Mouse (Mus musculus) gastrocnemius, postnatal 14 days (tissue): ENCODE measurements at regions not wholly inside any gene's neighbourhood (a gene's known extent, or its start where the extent isn't known, plus 50 kb on each side); places are given as distances from the start of the nearest gene placed in this dataset.
"Not testable (repeated sequence)": the region's sequence is repeated elsewhere in the genome, so short reads cannot be mapped to it uniquely, and the experiment has no call there.

Source experiments
- DNase-seq: peaks from one replicate; pipeline ENCODE4 v3.0.0; 2021; ENCODE audit warnings: mixed read lengths
- intact Hi-C: fragments of 180-260 bp; cut with DNase I; formaldehyde crosslinking; loops from one replicate; pipeline ENCODE4 v1.15.1; 2025; ENCODE audit warnings: low total_unique reads

DNA sequence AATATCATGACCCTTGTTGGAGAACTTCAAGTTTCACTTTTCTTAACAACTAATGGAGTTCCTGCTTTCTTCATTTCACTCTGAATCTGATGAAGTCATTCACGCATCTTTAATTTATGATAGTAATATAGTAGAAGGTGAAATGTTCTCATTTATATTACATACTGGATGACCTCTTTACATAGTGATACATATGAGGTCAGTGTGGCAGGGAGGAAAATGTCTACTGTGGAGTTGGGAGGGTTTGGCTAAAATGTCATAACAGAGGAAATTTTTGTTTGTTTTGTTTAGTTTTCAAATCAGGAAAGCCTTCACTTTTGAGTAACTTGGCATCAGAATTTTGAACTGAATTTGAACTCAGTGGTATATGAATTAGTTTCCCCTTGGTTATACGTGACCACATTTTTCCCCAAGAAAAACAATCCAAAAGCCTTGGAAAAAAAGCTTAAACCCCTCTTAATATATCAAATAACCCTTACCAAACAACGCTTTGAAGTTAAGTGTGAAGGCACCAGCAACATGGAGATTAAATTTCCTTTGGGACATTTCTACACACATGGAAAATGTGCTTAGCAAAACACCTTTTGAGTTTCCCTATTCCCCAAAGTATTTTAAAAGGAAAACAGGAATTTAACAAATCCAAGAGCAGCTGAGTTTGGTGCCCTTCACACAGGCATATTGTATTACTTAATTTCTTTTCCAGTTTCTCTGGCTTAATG is 377.6 kb upstream of the Nrsn1 start:
- intact Hi-C loops: no loop called here
- no peak for DNase-seq

DNA sequence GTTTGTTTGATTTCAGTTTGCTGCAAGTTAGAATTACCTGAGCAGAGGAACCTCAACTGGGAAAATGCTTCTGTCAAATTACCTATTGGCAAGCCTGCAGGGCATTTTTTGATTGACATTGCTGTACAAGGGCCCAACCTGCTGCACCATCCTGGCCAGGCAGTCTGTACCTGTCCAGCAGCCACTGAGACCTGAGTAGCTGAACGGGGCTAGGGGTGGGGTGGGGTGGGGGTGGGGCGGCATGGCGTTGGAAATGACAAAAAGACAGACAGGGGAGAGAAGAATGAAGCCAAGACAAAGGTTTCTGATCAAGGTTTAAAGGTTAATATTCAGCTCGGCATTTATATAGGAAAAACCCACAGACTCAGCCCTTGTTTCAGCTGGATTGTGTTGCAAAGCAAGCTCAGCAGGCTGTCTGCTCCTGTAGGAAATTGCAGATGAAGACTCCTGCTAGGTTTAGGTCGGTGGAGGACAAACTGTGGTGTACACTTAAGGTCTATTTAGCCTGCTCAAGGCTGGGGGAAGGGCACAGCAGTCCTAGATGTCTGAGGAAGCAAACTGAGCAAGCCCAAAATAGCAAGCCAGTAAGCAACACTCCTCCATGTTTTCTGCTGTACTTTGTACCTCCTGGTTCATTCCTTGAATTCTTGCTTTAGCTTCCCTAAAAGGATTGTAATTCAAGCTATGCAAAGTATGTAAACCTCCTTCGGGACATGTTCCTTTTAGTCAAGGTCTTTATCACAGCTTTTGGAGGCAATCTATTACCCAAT is 369.4 kb upstream of the Nrsn1 start:
- intact Hi-C loops: no loop called here
- DNase-seq: no peak

- peak; percentile 65 for DNase-seq
- intact Hi-C loops: no loop called here
Measured at GRCm38 (mm10) chr13:25629466-25629865, 359.2 kb upstream of the Nrsn1 start.

- intact Hi-C loops: no loop called here
- DNase-seq: no peak
Measured at GRCm38 (mm10) chr13:25617578-25617977, 347.3 kb upstream of the Nrsn1 start.

DNA sequence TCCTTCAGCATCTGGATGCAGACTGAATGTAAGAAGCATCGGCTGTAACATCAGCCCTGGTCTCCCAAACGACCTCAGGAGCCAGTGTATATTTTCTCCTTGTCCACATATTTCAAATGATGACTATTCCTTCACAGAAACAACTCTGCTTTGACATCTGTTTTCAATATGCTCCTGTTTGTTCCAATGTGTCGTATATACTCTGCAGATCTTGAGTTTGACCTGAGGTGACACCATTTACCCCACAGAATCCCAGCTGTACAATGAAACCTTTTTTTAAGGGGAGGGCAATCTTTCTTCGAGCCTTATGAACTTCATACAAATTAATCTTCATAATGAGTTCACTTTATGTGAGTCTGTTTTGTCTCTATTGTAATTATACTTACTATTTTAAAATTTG is 341.7 kb upstream of the Nrsn1 start:
- DNase-seq: no peak
- intact Hi-C loops: no loop called here

- no peak for DNase-seq
- intact Hi-C loops: no loop called here
Measured at GRCm38 (mm10) chr13:25609641-25610040, 339.3 kb upstream of the Nrsn1 start.

- intact Hi-C loops: no loop called here
- no peak for DNase-seq
Measured at GRCm38 (mm10) chr13:25609241-25609640, 338.9 kb upstream of the Nrsn1 start.

DNA sequence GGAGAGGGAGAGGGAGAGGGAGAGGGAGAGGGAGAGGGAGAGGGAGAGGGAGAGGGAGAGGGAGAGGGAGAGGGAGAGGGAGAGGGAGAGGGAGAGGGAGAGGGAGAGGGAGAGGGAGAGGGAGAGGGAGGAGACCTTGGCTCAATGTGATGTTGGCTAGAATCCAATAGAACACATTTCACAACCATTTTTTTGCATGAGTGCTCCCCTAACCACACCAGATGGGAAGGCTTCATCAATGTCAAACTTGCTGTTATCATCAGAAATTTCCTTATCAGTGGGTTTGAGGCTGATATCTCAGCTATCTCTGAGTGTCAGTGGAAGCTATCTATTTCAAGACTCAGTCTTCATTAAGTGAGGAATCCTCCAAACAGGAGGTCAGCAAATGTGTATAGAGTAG is 331.0 kb upstream of the Nrsn1 start:
- intact Hi-C loops, DNase-seq: not testable (repeated sequence)

DNA sequence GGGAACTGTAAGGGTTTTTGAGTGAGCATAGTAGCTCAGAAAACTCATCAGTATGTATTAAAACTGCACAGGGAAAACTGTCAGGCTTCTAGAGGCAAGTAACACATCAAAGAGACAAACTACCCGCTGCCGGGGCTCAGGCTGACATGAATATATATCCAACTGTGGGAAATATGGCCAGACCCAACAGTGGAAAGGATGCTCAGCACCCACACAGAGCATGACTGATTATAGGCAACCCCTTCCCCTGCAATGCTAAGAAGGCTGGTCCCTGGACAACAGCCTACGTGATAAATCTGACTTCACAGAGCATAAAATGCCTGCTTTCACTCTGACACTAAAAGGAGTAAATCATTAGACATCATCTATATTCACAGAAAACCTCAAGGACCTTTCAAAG is 324.3 kb upstream of the Nrsn1 start:
- no peak for DNase-seq

DNA sequence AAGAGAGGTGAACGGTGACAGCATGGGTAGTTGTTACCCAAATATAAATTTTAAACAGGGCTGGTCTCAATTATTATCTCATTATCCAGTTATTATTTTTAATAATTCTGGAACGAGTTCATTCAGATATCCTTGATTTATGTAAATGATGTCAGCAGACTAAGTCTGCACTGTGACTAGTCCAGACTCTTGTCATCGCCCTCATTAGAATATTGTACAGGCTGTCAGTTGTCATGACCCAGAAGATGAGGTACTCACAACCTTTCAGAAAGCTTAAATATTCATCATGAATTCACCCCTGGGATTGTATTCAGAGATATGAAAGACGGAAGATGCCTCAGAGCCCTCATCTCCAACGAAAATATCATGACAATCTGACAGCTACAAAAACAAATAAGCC is 300.3 kb upstream of the Nrsn1 start:
- no peak for DNase-seq
- intact Hi-C loops: no loop called here

More for the DNA sequence above, 324.3 kb upstream of the Nrsn1 start:
- intact Hi-C loops: no loop called here

GRCm38 (mm10) chr13:25562746-25563145 is 292.4 kb upstream of the Nrsn1 start:
- intact Hi-C loops: no loop called here
- DNase-seq: peak; percentile 16

GRCm38 (mm10) chr13:25560339-25560738 is 290.0 kb upstream of the Nrsn1 start:
- no peak for DNase-seq
- intact Hi-C loops: no loop called here

DNA sequence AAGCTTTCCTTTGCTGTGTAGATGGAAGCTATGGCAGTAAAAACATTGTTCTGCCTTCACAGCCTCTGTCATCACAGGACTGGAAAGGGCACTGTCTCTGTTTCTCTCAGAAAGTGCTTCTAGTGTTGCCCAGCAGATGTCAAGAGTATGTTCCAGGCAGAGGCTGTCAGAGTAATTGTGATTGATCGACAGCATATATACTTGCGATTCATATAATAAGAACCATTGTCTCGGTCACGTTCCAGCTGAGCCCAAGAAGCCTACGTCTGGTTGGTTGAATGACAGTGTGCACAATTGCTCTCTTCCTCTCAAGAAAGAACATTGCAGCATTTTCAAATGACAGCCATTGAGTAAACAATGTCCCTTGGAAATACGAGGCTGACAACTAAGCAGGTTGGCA is 284.7 kb upstream of the Nrsn1 start:
- intact Hi-C loops: no loop called here
- DNase-seq: no peak

DNA sequence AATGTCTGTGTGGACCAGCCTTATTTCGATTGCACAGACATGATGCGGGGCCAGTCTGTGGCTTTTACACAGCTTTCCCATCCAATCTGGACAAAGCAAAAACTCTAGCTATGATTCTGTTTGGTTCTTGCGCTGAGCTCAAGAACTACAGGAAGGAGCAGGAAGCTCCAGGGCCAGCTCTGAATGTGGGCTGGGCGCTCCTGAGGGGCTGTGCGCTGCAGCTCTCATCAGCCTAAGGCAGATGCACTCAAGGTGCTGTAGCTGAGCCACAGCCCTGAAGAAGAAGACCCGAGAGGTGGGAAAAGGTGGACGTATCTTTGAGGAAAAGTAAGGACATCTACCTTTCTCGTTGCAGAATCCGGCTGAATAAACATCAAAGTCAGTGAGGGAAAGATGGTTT is 278.2 kb upstream of the Nrsn1 start:
- intact Hi-C loops: no loop called here
- DNase-seq: no peak

DNA sequence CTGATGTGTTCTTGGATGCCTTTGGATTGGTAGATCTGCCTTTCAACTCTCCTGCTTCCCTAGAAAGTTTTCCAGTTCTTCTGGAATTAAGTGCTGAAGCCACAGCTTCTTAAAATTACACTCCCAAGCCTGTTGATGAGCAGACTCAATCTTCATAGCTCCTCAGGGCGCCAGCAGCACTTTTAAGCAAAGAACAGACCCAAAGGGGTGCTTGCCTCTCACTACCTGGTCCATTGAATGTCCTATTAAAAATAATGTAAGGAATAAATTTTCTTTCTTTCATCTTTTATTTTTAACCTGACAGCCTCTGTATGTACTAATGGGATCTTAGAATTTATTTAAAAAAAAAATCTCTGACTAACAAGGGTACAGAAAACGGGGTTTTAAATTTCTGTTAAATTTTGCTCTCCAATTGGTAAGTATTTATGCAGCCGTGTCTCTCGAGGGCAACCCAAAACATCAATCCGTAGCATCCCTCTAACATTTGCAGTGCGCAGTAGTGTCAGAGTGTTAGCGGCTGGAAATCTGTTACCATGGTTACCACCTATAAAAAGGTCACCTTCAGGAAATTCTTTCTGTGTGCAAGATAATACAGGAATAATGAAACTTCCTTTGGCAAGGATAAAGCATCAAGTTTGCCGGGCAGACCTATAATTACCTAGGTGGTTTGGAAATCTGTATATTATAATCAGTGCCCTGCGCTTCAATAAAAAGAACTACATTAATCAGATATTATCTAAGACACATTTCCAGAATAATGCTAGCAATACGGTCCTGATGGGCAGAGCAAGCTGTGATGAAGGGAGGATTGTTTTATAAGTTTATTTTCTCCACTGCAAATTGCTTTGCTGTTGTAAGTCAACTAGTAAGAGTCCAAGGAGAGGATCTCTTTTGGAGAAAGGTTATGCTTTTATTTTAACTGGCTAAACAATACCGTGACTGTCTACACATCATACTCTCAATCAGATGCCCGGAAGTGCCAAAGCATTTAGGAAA is 277.1 kb upstream of the Nrsn1 start:
- intact Hi-C loops: no loop called here
- DNase-seq: no peak

- DNase-seq: no peak
- intact Hi-C loops: no loop called here
Measured at GRCm38 (mm10) chr13:25524094-25524493, 253.8 kb upstream of the Nrsn1 start.

DNA sequence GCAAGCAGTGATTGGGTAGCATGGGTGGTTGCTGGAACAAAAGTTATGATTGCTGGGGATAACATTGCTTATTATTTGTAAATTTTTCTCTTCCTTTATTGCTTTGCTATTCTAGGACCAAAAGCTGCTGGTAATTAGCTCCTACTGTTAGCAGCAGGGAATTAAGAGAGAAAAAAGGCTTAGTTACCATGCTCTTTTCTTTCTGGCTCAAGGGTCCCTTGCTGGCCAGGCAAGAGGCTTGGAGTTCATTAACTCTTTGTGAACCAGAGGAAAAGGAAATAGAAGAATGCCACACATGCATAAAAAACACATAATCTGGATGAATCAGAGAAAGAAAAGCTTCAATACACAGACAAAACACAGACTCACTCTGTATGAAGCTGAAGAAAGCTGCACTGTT is 237.1 kb upstream of the Nrsn1 start:
- no peak for DNase-seq
- intact Hi-C loops: no loop called here

DNA sequence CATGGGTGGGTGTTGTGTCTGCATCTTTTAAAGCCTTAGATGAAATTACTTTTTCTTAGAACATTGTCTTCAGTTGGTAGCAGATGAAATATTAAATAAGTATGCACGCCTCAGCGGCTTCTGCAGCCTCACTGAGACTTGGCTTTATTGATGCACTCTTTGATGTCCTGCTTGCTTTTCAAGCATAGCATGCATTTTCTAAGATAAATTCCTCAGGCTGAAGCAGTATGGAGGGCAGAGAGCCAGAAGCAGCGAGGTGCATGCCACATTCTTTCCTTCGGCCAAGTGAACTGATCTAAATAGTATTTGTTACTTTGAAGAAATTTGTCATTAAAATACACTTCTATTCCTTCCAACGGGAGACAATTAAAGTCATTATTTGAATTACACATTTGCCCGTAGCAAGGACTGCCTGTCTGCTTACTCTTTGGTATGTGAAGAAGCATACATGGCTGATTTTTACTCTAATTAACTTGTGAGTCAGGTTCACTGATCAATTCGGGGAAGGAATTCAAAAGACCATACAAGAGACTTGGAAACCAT is 224.3 kb upstream of the Nrsn1 start:
- intact Hi-C loops: no loop called here
- DNase-seq: no peak

- no peak for DNase-seq
- intact Hi-C loops: no loop called here
Measured at GRCm38 (mm10) chr13:25490036-25490435, 219.7 kb upstream of the Nrsn1 start.

GRCm38 (mm10) chr13:25483309-25483708 is 213.0 kb upstream of the Nrsn1 start:
- intact Hi-C loops: no loop called here

More at GRCm38 (mm10) chr13:25483309-25483708, 213.0 kb upstream of the Nrsn1 start:
- DNase-seq: no peak
